ENCODE assay signal across 16 mouse cellular contexts in genomic region chr9:114650938-114651634, GRCm38 (mm10). TPM values are rescaled to one million over a fixed set of nuclear protein-coding genes. Genes with fewer than 3 reads are reported as not detected.
DNase-seq lines count a peak whose midpoint lies in the region; ATAC-seq and TF ChIP-seq lines count a peak whose summit lies in the region.
"Had no signal": no experiment of that assay in that cellular context is flagged by ENCODE, and none has a peak within 500 bp of the region (broad histone marks: within the 10 kb centered on the region; RNA-seq: fewer than 3 reads in every experiment).

No protein-coding gene starts in this region.

- 0 out of 2 replicates have a peak overlapping the region, but pooled peaks have one; percentile 32 for H3K4me2 ChIP-seq in heart, embryonic 15.5 days
- H3K4me2 ChIP-seq in limb, embryonic 13.5 days (replicated peaks), result peak overlapping the region; percentile 30; the same call in 1 of the 2 replicates
- H3K4me2 ChIP-seq in stomach, postnatal 0 days (replicated peaks; ENCODE audit: low read depth), result no peak overlapping the region
- H3K4me2 ChIP-seq: forebrain, embryonic 12.5 days had no signal

- no peaks in the 10 kb centered on the region for H3K36me3 ChIP-seq in heart, embryonic 15.5 days
- no peaks in the 10 kb centered on the region for H3K36me3 ChIP-seq in limb, embryonic 13.5 days
- H3K36me3 ChIP-seq in stomach, postnatal 0 days (ENCODE audit: control insufficient read depth, insufficient read depth, low read length), result no peaks in the 10 kb centered on the region
- H3K36me3 ChIP-seq: forebrain, embryonic 12.5 days; G1E had no signal

- no peak overlapping the region for H3K9ac ChIP-seq in heart, embryonic 15.5 days
- no peak overlapping the region for H3K9ac ChIP-seq in limb, embryonic 13.5 days
- no peak overlapping the region for H3K9ac ChIP-seq in stomach, postnatal 0 days (ENCODE audit: low read length)
- H3K9ac ChIP-seq: forebrain, embryonic 12.5 days had no signal

- 51% methylated on average over 21 of the region's 21 CpGs for WGBS in heart, embryonic 15.5 days
- 61% methylated on average over 21 of the region's 21 CpGs for WGBS in limb, embryonic 13.5 days
- whole genome bisulfite sequencing in stomach, postnatal 0 days, result 58% methylated on average over 21 of the region's 21 CpGs

- ATAC-seq in heart, embryonic 15.5 days (replicated peaks; ENCODE audit: insufficient number of reproducible peaks, insufficient read depth, low FRiP score, low read depth), result no peak
- no peak for ATAC-seq in limb, embryonic 13.5 days (ENCODE audit: low FRiP score, low read depth)
- no peak for ATAC-seq in stomach, postnatal 0 days (ENCODE audit: low FRiP score, low TSS enrichment)

- no peaks in the 10 kb centered on the region for H3K9me3 ChIP-seq in heart, embryonic 15.5 days (replicated peaks)
- no peaks in the 10 kb centered on the region for H3K9me3 ChIP-seq in limb, embryonic 13.5 days
- no peaks in the 10 kb centered on the region for H3K9me3 ChIP-seq in stomach, postnatal 0 days (ENCODE audit: control insufficient read depth, low read length)
- H3K9me3 ChIP-seq: forebrain, embryonic 12.5 days had no signal

- no peaks in the 10 kb centered on the region; the same call in 1 of the 2 replicates for H3K27me3 ChIP-seq in heart, embryonic 15.5 days
- no peaks in the 10 kb centered on the region; the same call in 1 of the 2 replicates for H3K27me3 ChIP-seq in limb, embryonic 13.5 days
- H3K27me3 ChIP-seq in stomach, postnatal 0 days (ENCODE audit: control insufficient read depth, insufficient read depth, low read length), result no peaks in the 10 kb centered on the region
- H3K27me3 ChIP-seq: forebrain, embryonic 12.5 days had no signal

- no peak for TF ChIP-seq EP300 in stomach, postnatal 0 days (optimal IDR thresholded peaks at IDR 0.05)

- no peak overlapping the region for H3K27ac ChIP-seq in heart, embryonic 15.5 days
- no peak overlapping the region for H3K27ac ChIP-seq in limb, embryonic 13.5 days
- H3K27ac ChIP-seq in stomach, postnatal 0 days (replicated peaks), result no peak overlapping the region
- H3K27ac ChIP-seq: forebrain, embryonic 12.5 days had no signal

- DNase-seq in heart, adult 11 months, result no peak
- peak; percentile 41 for DNase-seq in thymus, postnatal 4 days
- no peak for DNase-seq in thymus, postnatal 36 days
- DNase-seq in stomach, postnatal 0 days (ENCODE audit: low spot score), result peak; percentile 33
- no peak for DNase-seq in frontal cortex, postnatal 10 days (ENCODE audit: low spot score in 2 of 2)
- DNase-seq in frontal cortex, adult 2 months (ENCODE audit: extremely low spot score in 1 of 2, low spot score in 1 of 2), result no peak
- DNase-seq: adrenal gland, postnatal 25 days; cerebellum, adult 11-12 months; gastrocnemius, postnatal 36 days; kidney, adult 8-10 months; lung, adult 18-20 months; midbrain, embryonic 14.5 days had no signal

- H3K4me1 ChIP-seq in heart, embryonic 15.5 days (replicated peaks), result no peaks in the 10 kb centered on the region
- H3K4me1 ChIP-seq in limb, embryonic 13.5 days, result no peaks in the 10 kb centered on the region
- H3K4me1 ChIP-seq in stomach, postnatal 0 days (replicated peaks; ENCODE audit: control insufficient read depth, insufficient read depth), result no peaks in the 10 kb centered on the region
- H3K4me1 ChIP-seq: forebrain, embryonic 12.5 days had no signal

- H3K4me3 ChIP-seq in heart, embryonic 15.5 days, result no peak overlapping the region
- no peak overlapping the region for H3K4me3 ChIP-seq in limb, embryonic 13.5 days
- no peak overlapping the region for H3K4me3 ChIP-seq in stomach, postnatal 0 days (ENCODE audit: low read depth, low read length)
- H3K4me3 ChIP-seq: forebrain, embryonic 12.5 days had no signal

- TF ChIP-seq CTCF in stomach, postnatal 0 days (IDR thresholded peaks at IDR 0.05; ENCODE audit: low read depth), result no peak

RNA-seq across cellular contexts. Expression of gene Cnot10, which starts 11.1 kb away (rescaled TPM):
- polyA plus RNA-seq in heart, embryonic 15.5 days (2015; fragmentation: Nextera tagmentation; extraction: Ambion mirVana), result 31.0 and 40.3 TPM in 2 replicates
- polyA plus RNA-seq in limb, embryonic 13.5 days (2015; fragmentation: Nextera tagmentation; extraction: Ambion mirVana), result 75.1 and 75.9 TPM in 2 replicates
- 24.4 and 26.4 TPM in 2 replicates for polyA plus RNA-seq in stomach, postnatal 0 days (2015; fragmentation: Nextera tagmentation; extraction: Ambion mirVana)
- polyA plus RNA-seq in frontal cortex, adult 2 months (2012; rRNA removed), result 78.8 and 83.4 TPM in 2 replicates

RNA-seq across cellular contexts. Expression of gene Dync1li1, which starts 37.5 kb away (rescaled TPM):
- polyA plus RNA-seq in heart, embryonic 15.5 days (2015; fragmentation: Nextera tagmentation; extraction: Ambion mirVana), result 72.3 and 73.5 TPM in 2 replicates
- polyA plus RNA-seq in limb, embryonic 13.5 days (2015; fragmentation: Nextera tagmentation; extraction: Ambion mirVana), result 65.7 and 67.8 TPM in 2 replicates
- 35.7 TPM in 2 replicates for polyA plus RNA-seq in stomach, postnatal 0 days (2015; fragmentation: Nextera tagmentation; extraction: Ambion mirVana)
- polyA plus RNA-seq in frontal cortex, adult 2 months (2012; rRNA removed), result 49.7 and 56.9 TPM in 2 replicates

Comparison
In these comparisons a context has a peak if more than half of its experiments do, and no peak if none do; other contexts are left out.
1. DNase-seq: peak in thymus, postnatal 4 days (single experiment) and stomach, postnatal 0 days (single experiment); none in heart, adult 11 months (single experiment), thymus, postnatal 36 days (0 of 2), frontal cortex, postnatal 10 days (0 of 2) and frontal cortex, adult 2 months (0 of 2).